Mouse (Mus musculus) cerebellum, adult 2 months (tissue): ENCODE measurements around the gene Ccdc73. TPM values are rescaled to one million over a fixed set of nuclear protein-coding genes. Genes with fewer than 3 reads are reported as not detected.
"Not testable (repeated sequence)": the region's sequence is repeated elsewhere in the genome, so short reads cannot be mapped to it uniquely, and the experiment has no call there.

Experiments
- DNase-seq, 2 experiments: peaks; one replicate each; pipeline ENCODE4 v3.0.0; 2021
- H3K27ac ChIP-seq: fragments of 200-500 bp; 2 replicates; pipeline ENCODE4 v1.5.1; 2012; ENCODE audit warnings: low read length, control low read depth, inconsistent platforms; ENCODE audit not compliant: insufficient read depth
- H3K27me3 ChIP-seq: fragments of 200-500 bp; 2 replicates; pipeline ENCODE4 v1.6.1; 2012; ENCODE audit warnings: inconsistent platforms, mild to moderate bottlenecking, low read length, moderate library complexity; ENCODE audit not compliant: control insufficient read depth, insufficient read depth
- H3K4me1 ChIP-seq: fragments of 200-500 bp; 2 replicates; pipeline ENCODE4 v1.6.1; 2011; ENCODE audit warnings: low read length; ENCODE audit not compliant: control insufficient read depth, insufficient read depth
- H3K4me3 ChIP-seq: fragments of 200-500 bp; replicated peaks from 2 replicates; pipeline ENCODE3; 2011; ENCODE audit warnings: mild to moderate bottlenecking, low read depth, low read length, control low read depth; ENCODE audit not compliant: insufficient read depth
- CTCF ChIP-seq: fragments of 200-500 bp; IDR thresholded peaks from 2 replicates; pipeline ENCODE4 v1.5.1; 2011; ENCODE audit warnings: low read depth, mild to moderate bottlenecking, control low read depth, low read length, moderate library complexity, borderline replicate concordance; ENCODE audit not compliant: insufficient read depth
- POLR2A ChIP-seq: fragments of 200-500 bp; IDR thresholded peaks from 2 replicates; pipeline ENCODE4 v1.6.1; 2011; ENCODE audit warnings: low read length, control low read depth, borderline replicate concordance; ENCODE audit not compliant: insufficient read depth
- WGBS: fragments of 180-500 bp; shearing (Covaris S2); methylation state at CpG from one replicate; pipeline ENCODE4 v1.1.7; 2018; 5-methylcytosine and 5-hydroxymethylcytosine counted together
- polyA plus RNA-seq: library from polyadenylated mRNA; depleted of rRNA; stranded (reverse); fragments of >200 nt; gene quantifications from 2 replicates; pipeline ENCODE4 v1.2.3, GENCODE M21; 2012

The Ccdc73 gene
- polyA plus RNA-seq, 1 experiment = 5.5 TPM

DNA sequence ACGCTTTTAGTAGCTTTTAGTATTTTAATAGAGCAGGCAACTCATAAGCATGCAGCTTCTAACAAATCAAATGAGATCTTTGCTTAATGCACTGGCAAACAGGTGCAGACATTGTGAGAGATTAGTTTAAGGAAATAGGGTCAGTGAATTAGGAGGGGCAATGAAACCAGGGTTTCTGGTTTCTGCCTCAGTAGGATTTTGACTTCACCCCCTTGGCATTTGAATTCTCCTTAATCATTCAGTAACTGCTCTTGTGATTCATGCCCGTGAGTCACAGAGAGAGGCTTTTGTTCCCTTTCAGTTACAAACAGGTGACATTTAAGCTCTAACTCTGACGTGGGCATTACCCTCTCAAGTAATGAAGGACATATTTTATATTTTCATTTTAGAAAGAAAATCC lies 11.9 kb upstream of the Ccdc73 start:
- 62% methylated on average over 3 of the region's 3 CpGs for WGBS
- TF ChIP-seq CTCF (no peak), POLR2A (no peak)
- no peak for DNase-seq
- H3K27me3 ChIP-seq = no peaks in the 10 kb centered on the region
- no peak overlapping the region for H3K4me3 ChIP-seq
- H3K4me1 ChIP-seq = no peaks in the 10 kb centered on the region
- H3K27ac ChIP-seq = no peak overlapping the region

GRCm38 (mm10) chr2:104856218-104856617 lies 11.4 kb upstream of the Ccdc73 start:
- Histone ChIP-seq H3K4me1 (no peaks in the 10 kb centered on the region), H3K27me3 (no peaks in the 10 kb centered on the region), H3K27ac (no peak overlapping the region), H3K4me3 (no peak overlapping the region)
- WGBS = 66% methylated on average over 1 of the region's 1 CpGs
- no peak for TF ChIP-seq CTCF
- TF ChIP-seq POLR2A = no peak
- no peak for DNase-seq

DNA sequence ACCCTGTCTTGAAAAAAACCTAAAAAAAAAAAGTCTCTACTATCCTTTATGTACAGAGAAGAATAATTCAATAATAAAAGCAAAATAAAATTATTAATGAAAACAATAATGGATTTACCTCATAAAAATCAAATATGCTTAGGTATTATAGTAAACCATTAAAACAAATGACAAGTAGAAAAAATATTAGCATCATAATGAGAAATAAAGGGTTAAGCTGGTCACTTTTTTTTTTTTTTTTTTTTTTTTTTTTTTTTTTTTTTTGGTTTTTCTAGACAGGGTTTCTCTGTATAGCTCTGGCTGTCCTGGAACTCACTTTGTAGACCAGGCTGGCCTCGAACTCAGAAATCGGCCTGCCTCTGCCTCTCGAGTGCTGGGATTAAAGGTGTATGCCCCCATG lies 9.5 kb upstream of the Ccdc73 start:
- not testable (repeated sequence) for H3K4me3 ChIP-seq, H3K27me3 ChIP-seq, H3K27ac ChIP-seq, DNase-seq, H3K4me1 ChIP-seq
- WGBS = 87% methylated on average over 3 of the region's 3 CpGs

DNA sequence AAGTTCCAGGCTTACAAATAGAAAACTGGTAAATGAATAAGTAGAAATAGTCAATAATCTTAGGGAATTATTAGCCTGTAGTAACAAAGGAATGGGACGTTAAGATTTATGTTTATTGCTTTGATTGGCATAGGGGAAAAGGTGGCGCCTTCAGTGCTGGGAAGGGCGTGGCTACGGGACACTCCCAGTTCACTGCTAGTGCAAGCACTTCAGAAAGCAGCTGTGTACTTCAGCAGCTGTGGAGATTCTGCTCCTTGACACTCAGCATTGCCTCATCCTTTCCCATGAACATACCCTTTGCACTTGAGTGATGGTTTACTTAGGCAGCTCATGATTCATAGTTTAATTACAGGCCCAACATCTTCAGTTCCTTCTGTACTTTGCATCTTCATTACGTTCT lies 8.5 kb upstream of the Ccdc73 start:
- no peak overlapping the region for H3K4me3 ChIP-seq
- no peaks in the 10 kb centered on the region for H3K27me3 ChIP-seq
- H3K4me1 ChIP-seq = no peaks in the 10 kb centered on the region
- 87% methylated on average over 5 of the region's 5 CpGs for WGBS
- DNase-seq = no peak
- TF ChIP-seq CTCF (no peak), POLR2A (no peak)
- no peak overlapping the region for H3K27ac ChIP-seq

DNA sequence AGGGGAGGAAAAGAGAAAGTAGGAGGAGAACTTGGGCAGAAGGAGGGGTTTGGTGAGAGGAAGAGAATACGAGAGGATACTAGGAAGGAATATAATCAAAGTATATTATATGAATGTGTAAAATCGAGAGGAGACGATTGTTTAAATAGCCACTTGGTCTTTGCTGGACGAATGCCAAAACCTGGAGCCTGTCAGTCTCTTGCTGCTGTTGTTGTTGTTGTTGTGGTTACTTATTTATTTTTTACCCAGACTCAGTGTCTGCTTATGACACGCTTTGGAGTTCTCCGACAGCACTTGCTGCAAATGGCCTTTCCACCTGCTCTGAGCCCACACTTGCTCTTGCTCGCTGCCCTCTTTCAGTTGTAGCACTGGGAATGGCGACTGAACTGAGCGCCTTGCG lies 7.2 kb upstream of the Ccdc73 start:
- Histone ChIP-seq H3K27ac (no peak overlapping the region), H3K4me1 (no peaks in the 10 kb centered on the region), H3K27me3 (no peaks in the 10 kb centered on the region), H3K4me3 (no peak overlapping the region)
- no peak for DNase-seq
- TF ChIP-seq CTCF (no peak), POLR2A (no peak)
- 66% methylated on average over 10 of the region's 10 CpGs for WGBS

GRCm38 (mm10) chr2:104864176-104864860 lies 3.3 kb upstream of the Ccdc73 start:
- Histone ChIP-seq H3K27me3 (no peaks in the 10 kb centered on the region), H3K27ac (no peak overlapping the region), H3K4me3 (no peak overlapping the region), H3K4me1 (no peaks in the 10 kb centered on the region)
- TF ChIP-seq POLR2A (no peak), CTCF (no peak)
- no peak for DNase-seq
- WGBS = 89% methylated on average over 4 of the region's 4 CpGs

DNA sequence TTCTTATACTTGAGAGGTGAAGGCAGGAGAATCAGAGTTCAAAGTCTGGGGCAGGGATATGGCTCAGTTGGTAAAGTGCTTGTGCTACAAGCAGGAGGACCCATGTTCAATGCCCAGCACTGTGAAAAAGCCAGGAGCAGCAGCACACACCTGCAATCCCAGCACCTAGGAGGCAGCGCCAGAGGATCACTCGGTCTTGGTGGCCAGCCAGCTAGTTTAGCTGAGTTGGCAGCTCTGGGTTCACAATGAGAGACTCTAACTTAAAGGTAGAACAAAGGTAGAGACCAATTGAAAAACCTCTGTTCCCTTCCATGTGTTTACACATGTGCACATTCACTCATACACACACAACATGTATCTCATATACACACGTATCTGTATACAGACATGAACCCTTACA lies 1.5 kb downstream of the Ccdc73 start:
- TF ChIP-seq CTCF = no peak
- TF ChIP-seq POLR2A = no peak
- Histone ChIP-seq H3K27me3 (no peaks in the 10 kb centered on the region), H3K4me3 (no peak overlapping the region), H3K4me1 (no peaks in the 10 kb centered on the region), H3K27ac (no peak overlapping the region)
- no peak for DNase-seq
- 81% methylated on average over 3 of the region's 3 CpGs for WGBS

- WGBS = 91% methylated on average over 8 of the region's 8 CpGs
- TF ChIP-seq POLR2A = no peak
- TF ChIP-seq CTCF = no peak
- DNase-seq = no peak
- Histone ChIP-seq H3K4me1 (no peaks in the 10 kb centered on the region), H3K27me3 (no peaks in the 10 kb centered on the region), H3K27ac (no peak overlapping the region), H3K4me3 (no peak overlapping the region)
These were observed 11.2 kb downstream of the Ccdc73 start for GRCm38 (mm10) chr2:104878794-104879193.
